Mouse (Mus musculus) megakaryocyte-erythroid progenitor cell, adult 5-6 weeks (primary cell): ENCODE measurements around the gene Fbxl21. TPM values are rescaled to one million over a fixed set of nuclear protein-coding genes. Genes with fewer than 3 reads are reported as not detected.

Experiments used
- ATAC-seq: replicated peaks from 2 replicates; pipeline ENCODE4 v1.8.0; 2016; ENCODE audit warnings: mild to moderate bottlenecking, inconsistent platforms; ENCODE audit not compliant: severe bottlenecking, poor library complexity, low FRiP score, low TSS enrichment
- total RNA-seq, 2 experiments: library from RNA; stranded (forward) in 1 of 2; stranded (reverse) in 1 of 2; fragments of 200-1000, 215-1000 nt in 1 of 2; fragments of >200 nt in 1 of 2; fragmentation: Nextera tagmentation in 1 of 2; gene quantifications; 2 replicates each; pipeline ENCODE4 v1.2.3; 2014 to 2017

Fbxl21 gene
- not detected in 2 replicates for total RNA-seq (2014; fragmentation: Nextera tagmentation)
- total RNA-seq (2017): not detected in 2 replicates

DNA sequence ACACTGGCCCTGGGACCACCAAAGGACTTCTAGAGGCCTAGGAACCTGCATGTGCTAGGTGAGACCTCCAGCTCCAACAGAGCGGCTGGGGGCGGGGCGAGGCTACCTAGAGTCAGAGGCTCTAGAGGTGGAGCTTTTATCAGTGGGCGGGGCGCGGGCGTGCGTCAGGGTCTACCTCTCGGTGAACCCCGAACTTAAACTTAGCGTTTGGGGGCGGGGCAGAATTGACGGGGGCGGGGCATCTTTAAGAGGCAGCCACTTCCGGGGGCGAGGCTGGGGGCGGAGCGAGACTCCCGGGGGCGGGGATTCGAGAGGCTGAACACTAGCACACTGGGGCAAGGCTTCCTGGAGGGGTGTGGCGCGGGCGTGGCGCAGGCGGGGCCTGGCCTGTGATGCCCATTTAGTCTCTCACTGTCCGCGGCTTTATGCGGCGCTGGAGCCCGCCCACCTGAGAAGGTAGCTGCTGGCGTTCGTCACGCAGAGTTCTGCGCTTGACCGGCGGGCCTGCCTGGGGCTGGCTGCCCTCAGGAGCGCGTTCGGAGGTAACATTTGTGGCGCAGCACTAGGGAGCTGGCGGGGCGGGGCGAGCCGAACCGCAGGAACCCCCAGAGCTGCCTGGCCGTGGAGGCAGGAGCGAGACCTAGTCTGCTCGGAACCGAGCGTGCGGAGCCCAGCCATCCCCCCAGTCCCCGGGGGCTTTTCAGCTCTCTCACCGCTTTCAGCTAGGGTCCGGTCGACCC lies at the start of gene Fbxl21:
Fbxl21 (plus strand) TSS at position 392 of the 740 bp plus-strand sequence.
- peak; percentile 99 for ATAC-seq

DNA sequence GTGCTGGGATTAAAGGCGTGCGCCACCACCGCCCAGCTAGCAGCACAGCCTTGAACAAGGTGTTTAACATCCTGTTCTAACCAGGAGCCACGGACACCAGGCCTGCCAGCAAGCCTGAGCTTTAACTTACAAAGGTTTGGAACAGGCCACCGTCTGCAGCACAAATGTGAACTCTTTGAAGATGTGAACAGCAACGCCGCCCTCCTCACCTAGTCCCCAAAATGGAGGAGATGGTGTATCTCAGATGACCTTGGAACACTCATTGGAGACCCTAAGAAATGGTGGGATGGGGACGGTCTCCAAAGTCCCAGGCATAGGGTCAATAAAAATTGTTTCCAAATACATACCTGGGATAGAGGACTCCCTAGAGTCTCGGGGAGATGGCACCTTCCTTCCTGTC lies 49.6 kb upstream of the Fbxl21 start:
- ATAC-seq: no peak

DNA sequence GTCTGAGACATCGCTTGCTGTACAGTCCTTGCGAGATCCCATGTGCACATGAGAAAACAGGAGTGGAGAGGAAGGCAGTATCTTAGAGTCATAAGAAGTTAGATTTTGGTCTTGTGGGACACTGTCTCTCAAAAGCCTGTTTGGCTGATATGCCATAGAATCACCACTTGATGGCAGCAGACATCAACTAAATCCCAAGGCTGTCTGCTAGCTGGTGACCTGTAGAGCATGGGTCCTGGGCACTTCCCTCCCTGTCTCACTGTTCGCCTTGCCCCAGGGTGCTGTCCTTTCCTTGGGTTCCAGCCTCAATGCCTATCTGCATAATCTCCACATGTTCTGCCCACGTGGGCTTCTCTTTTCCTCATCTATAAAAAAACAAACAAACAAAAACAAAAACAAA lies 46.9 kb upstream of the Fbxl21 start:
- ATAC-seq: peak; percentile 75

DNA sequence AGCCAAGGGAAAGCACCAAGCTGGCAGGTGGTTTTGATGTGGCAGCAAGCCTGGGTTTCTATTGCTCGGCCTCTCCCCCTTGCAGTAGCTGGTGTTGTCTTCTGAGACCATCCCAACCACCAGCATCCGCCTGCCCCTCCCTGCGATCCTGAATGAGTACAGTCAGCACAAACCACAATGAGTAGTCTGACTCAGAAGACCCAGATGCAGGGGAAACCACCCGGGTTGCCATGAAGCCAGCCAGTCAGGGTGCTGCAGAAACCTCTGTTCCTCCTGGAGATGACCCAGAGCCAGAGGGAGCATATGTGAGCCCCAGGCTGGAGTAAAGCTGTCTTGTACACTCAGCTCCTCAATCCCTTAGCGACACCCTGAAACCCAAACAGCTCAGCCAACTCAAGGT lies 45.5 kb upstream of the Fbxl21 start:
- ATAC-seq: no peak

DNA sequence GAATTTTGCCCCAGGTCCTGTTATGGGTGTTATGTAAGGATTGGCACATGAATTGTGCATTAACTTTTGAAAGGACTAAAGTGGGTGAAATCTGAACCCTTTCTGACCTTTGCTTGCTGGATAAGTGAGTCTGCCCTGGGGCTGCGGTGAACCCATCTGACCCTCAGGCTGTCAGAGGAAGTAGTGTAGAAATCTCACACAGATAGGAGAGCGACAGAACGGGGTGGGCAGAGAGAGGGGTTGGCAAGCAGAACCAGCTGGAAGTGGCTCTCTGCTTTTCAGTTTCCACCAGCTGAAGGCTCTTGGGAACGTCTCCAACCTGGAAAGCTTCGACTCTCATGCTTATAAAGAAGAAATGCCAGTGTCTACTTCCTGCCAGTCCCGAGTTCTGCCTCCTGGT lies 45.0 kb upstream of the Fbxl21 start:
- ATAC-seq: no peak

DNA sequence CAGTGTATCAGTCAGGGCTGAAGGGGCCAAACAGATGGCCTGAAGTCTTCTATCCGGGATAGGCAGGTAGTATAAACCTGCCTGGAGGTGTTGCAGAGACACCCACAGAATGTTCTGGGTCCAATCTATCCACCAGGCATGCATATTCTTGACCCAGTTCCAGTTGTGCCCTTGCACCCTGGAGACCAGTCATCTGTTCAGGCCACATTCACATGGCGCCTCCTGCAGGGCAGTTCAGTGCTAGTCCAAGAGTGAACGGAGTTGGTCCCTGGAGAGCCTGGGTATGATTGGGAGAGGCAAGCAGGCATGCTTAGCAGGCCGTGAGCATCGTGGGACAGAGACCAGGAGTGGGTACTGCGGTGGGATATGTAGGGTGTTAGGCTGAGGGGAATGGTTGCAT lies 44.2 kb upstream of the Fbxl21 start:
- no peak for ATAC-seq

DNA sequence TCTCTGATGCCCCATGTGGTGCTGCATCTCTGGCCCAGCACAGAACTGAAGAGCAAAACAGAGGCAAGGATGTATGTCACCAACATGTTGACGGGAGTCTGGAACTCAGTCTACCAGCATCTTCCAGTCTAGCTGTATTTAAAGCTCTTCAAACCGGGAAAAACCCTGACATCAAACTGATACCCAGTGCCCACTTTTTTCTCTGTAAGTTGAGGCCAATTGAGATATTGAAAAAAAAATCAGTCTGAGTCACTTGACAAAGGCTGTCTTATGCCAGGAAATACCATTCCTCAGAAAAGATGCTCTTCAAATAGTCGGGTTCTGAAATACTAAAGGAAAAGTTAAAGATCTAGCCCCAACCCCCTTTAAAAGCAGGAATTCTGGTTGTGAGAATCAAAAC lies 40.1 kb upstream of the Fbxl21 start, which contains the start of gene Il9:
Il9 (minus strand) TSS at position 101 of the 400 bp plus-strand sequence.
- no peak for ATAC-seq

DNA sequence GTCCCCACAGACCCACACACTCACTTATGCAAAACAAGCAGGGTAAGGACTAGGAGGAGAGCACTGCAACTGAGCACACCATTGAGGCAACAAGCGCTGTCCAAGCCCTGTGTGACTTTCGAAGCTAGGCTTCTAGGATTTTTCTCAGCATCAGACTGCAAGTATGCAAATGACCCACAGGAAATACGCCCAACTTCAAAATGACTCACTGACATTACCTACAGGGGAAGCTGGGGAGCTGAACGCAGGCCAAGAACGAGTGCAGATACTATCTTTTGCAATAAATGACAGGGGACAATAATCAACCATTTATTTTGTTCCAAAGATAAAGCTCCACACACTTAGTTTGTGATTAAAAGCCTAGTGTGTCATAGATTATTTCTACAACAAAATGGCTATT lies 34.3 kb upstream of the Fbxl21 start:
- no peak for ATAC-seq

DNA sequence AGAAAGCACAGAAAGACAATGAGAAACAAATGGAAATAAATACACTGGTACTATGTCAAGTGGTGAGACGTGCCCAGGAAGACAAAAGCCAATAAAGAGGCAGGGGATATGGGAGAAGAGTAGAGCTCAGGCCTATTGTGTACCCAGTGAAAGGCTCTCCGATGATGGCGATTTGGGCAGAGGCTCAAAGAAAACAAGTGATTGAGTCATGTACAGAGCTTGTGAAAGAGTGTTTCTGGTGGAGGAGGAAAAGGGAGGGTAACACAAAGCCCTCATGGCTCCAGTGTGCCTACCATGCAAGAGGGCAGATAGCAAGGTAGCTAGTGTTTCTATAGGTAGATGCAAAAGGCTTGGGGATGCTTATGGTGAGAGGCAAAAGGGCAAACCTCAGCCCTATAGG lies 27.8 kb upstream of the Fbxl21 start:
- no peak for ATAC-seq

DNA sequence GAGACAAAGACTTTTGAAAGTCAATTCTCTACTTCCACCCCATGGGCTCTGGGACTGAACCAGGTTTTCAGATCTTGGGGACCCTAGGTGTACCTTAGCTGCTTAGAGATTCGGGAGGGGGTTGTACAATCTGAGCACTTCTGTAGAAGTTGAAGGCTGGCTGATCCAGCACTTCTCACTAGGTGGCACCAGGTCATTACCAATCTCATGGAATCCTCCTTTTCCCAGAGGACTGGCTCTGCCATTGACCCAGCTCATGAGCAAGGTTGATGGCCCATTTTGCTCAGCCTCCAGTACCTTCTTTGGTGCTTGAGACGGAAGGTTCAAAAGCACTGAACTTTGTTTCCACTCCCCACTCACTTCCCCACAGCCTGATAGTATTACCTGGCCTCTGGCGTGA lies 22.1 kb upstream of the Fbxl21 start:
- no peak for ATAC-seq

DNA sequence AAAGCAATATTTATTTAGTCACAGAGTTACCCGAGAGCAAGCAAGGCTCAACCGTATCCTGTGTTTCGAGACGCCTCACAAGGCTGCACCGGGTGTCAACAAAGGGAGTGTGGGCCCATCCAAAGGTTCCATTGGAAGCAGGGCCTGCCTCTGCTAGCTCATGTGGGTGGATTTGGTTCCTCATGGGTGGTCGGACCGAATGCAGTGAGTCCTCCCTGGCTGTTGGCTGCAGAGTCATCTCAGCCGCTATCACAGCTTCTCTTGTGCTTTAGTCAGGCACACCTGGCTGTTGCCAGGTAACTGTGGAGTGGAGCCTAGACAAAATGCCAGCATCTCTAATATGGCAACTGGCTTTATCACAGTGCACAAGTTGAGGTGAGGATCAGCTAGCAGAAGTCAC lies 21.6 kb upstream of the Fbxl21 start:
- no peak for ATAC-seq

DNA sequence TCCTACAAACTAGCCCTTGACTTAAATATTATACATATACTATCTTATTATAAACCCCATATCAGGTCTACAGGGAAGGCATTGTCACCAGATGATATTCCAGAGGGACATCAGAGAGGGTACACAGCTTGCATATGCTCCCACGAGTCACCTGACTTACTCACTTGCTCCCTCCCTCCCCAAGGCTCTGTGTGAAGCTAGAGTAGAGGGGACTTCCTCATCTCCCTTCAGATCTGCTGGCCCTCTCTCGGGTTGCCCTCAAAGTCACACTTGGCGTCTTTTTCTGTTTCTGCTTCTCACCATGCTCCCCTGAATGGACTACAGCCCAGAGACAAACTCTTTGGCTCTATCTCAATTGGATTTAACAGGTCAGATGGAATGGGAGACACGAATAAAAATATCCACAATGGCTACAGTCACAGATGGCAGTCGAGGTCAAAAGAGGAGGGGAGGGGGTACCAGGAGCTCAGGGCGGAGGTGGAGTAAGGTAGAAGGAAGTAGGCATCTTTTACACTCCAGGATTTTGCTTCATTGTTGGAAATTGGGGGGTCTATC lies 20.3 kb upstream of the Fbxl21 start:
- ATAC-seq: no peak

DNA sequence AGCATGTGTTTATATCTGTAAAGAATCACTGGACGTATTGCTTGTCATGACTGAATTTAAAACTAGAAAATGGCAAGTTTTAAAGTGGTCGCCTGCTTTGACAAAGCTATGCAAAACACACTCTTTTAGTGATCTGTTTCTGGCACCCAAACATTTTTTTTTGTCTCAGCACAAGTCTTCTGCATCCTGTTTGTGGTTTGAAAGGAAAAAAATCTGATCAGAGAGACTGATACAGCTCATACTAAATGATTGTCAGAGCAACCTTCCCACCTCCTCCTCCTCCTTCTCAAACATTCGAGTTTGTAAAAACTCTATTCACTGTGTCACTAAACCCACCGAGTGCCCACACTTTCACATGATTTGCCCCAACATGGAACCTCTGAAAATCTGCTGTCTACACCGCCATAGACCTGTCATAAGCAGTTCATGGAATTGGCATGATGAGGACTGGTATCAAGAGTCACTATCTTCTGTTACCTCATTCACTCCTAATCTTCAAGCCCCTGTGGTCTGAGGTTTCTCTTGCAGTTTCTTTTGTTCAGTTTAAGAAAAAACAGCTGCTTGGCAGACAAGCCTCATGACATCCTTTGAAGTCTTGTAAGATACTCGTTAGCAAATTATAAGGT lies 15.3 kb upstream of the Fbxl21 start:
- no peak for ATAC-seq

DNA sequence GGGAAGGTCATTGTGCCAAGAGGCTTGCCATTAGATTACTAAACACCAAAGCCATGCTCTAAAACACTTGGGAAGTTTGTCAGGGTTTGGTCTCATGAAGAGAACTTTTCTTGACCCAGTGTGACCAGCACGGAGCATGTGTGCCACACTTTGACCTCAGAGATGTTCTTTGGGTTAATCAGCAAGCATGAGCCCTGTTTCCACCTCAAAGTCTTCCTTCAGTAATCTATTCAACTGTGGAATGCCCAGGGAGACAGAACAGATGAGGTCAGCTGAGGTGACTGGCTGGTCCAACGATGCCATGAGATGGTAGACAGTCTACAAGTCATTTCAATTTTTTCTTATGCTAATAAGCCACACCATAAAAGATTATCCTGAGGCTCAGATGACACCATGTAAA lies 12.5 kb upstream of the Fbxl21 start:
- no peak for ATAC-seq

DNA sequence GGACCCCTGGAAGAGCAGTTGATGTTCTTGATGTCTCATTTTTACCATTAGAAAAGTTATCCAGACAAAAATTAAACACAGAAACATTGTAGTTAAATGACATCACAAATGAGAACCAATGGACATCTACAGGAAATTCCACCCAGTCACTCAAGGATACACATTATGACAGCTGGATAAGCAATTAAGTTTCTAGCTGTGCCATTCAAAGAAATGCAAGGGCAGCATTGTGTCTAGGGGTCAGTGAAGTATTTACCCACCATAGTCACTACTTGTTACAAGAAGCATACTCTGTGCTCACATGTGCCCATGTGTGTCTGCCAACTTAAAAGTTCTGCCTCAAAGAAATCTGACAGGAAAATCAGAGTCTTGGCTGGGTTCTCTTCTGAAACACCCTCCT lies 8.7 kb upstream of the Fbxl21 start:
- no peak for ATAC-seq

DNA sequence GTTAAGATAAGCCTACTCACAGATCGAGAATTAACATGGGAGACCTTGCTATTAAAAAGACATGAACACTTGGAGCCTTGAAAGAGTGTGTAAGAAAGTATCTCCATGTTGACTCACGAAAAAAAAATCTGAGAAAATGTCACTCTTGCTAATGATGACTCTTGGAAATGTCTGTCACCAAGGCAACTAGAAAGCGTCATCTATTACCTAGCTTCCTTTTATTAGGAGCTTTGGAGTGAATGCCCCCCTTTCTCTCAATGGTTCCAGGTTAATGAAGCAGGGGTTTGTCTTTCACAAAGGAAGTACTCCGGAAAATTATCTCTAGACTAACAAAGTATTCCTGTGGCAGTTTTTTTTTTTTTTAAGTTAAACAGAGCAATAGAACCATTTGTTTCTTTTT lies 6.0 kb upstream of the Fbxl21 start:
- no peak for ATAC-seq

DNA sequence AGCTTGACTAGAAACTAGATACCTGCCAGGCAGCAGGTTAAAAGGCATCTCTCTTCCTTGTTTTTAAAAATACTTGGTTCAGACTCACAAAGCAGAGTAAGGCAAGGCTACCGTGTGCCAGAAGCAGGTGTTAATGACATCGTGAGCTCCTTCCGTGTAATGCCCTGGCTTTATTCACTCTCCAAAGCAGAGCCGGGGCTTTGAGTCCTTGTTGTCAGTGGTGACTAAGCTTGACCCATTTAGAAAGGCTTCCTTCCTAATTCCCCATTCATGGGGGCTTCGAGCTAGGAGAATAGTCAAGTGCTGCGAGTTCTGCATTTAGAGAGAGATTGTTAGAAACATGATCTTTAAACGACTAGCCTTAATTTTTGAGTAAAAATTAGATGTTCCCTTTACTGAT lies 5.5 kb upstream of the Fbxl21 start:
- ATAC-seq: no peak

DNA sequence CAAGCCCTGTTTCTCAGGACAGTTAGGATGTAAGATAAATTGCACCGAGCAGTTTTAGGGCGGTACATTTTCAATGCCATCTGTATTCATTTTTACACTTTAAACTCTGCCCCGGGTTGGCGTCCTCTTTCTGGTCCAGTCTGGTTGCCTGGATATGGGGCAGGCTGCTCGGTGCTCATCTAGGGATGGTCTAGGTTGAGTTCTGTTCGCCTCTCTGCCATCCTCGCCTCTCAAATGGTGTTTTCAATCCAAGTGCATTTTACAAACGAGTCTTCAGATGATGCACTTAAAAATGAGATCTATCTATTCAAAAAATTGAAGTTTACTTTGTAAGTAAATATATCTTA lies 522 bp downstream of the Fbxl21 start:
- no peak for ATAC-seq

DNA sequence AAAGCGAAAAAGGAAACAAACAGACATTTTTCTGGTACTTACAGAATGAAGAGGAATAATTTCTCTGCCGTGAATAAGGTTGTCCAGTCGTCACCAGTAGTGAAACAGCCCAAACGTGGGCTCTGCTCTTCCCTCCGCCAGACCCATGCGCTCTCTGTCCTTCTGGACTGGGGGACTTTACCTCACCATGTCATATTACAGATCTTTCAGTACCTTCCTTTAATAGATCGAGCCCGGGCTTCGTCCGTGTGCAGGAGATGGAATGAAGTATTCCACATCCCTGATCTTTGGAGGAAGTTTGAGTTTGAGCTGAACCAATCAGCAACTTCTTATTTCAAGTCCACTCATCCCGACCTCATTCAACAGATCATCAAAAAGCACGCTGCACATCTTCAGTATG lies 4.6 kb downstream of the Fbxl21 start:
- no peak for ATAC-seq

DNA sequence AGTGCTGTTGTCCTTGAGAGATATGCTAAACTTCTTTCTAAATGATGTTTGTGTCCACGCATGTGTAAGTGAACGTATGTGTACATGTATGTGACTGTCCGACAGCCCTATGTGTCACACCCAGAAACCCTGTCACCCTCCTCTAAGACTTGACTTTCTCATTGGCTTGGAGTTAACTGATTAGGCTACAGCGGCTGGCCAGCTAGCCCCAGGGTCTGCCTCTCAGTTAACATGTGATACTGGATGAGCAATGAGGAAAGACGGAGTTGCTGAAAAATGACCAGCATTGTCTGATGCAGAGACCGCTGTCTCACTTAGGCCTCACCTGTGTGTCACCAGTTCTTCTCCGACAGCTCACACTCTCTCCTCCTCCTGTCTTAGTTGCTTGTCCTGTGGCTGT lies 5.6 kb downstream of the Fbxl21 start:
- no peak for ATAC-seq

DNA sequence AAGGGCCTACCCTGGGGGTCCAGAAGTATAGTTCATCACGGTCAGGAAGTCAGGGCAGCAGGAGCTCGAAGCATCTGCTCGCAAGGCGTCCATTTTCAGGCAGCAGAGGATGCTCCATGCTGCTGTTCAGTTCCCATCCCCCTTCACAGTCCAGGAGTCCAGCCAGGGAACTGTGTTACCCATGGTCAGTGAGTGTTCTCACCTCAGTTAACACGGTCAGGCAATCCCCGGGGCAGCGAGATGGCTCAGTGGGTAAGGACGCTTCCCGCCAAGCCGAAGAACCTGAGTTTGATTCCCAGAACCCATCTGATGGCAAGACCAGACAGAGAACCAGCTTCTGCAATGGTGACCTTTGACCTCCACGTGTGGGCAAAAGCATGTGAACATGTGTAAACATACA lies 6.0 kb downstream of the Fbxl21 start:
- no peak for ATAC-seq
